Mouse (Mus musculus) heart, adult 2 months (tissue): ENCODE data around the gene Aebp1.

Experiments used
- CTCF ChIP-seq: fragments of 200-600 bp; IDR thresholded peaks from 2 replicates; pipeline ENCODE4 v1.8.1; 2022; ENCODE audit warnings: antibody characterized with exemption, mild to moderate bottlenecking, moderate library complexity
- POLR2A ChIP-seq: fragments of 200-500 bp; IDR thresholded peaks from 2 replicates; pipeline ENCODE4 v1.6.1; 2011; ENCODE audit warnings: mild to moderate bottlenecking, low read depth, low read length, control low read depth; ENCODE audit not compliant: insufficient read depth

DNA sequence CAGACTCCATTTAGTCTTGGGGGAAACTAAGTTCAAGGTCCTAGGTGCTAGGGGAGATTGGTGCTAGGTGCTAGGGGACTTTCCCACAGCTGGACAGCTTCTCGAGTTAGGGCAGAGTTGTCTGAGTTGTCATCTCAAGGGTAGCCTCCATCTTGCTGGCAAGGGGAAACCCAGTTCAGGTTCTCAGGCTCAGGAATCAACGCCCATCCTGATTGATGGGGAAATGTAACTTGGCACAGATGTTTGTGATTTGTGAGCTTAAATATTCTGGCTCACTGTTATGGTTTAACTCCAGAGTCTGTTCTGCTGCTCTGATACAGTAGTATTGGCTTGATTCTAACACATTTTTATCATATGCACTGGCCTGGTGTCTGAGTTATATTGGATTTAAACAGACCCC lies 56.4 kb downstream of the Aebp1 start:
- TF ChIP-seq CTCF, result no peak
- no peak for TF ChIP-seq POLR2A
